Mouse (Mus musculus) adrenal gland, adult 8-10 months (tissue): ENCODE measurements around the gene Dppa3. TPM values are rescaled to one million over a fixed set of nuclear protein-coding genes. Genes with fewer than 3 reads are reported as not detected.

Source experiments
- DNase-seq: peaks from one replicate; pipeline ENCODE4 v3.0.0; 2022
- total RNA-seq, 4 experiments: library from RNA; stranded (reverse); gene quantifications; 2 replicates each; pipeline ENCODE4 v1.2.4; 2022

The Dppa3 gene
- total RNA-seq: not detected

DNA sequence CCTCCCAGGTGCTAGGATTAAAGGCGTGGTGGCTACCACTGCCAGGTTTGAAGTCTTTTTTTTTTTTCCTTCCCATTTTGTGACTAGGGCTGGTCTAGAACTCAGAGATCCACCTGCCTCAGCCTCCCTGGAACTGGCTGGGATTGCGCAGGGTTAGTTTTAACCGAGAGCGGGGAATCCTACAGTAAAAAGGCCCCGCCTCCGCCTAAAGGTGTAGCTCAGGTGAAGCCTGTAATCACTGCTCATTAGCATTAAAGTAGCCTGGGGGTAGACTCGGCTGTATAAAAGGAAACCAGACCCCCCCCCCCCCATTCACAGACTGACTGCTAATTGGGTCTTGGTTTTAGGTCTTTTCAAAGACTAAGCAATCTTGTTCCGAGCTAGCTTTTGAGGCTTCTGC, at the start of gene Dppa3:
TSS of gene Dppa3 (plus strand) at position 301 of the 400 bp plus-strand sequence.
- DNase-seq: no peak

DNA sequence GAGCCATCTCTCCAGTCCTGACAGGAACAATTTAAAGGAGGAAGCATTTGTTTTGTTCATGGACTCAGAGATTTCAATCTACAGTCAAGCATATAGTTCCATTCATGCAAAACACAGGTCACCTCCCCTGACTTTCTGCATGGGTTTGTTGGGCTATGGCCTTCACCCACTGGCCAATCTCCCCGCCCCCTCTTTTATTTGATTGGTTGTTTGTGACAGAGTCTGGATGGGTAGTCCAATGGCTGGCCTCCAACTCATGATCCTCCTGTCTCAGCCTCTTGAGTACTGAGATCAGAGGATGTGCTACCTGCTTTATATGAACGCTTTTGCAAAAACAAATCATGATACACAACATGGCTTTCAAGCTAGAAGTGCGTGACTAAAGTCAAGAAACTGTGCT, 49.2 kb upstream of the Dppa3 start:
- no peak for DNase-seq

DNA sequence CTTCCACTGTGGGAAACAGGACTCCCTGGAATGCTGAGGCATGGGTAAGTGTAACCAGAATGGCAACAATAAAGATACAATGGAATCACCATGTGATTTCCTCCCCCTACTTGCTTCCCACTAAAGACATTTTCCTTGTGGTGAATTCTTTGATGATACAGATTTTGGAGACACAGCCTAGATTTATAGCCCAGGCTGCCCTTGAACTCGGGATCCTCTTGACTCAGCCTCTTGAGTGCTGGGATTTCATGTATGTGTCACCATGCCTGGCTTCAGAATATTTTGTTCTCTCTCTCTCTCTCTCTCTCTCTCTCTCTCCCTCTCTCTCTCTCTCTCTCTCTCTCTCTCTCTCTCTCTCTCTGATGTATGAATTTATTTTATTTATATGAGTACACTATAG, 47.1 kb upstream of the Dppa3 start:
- DNase-seq: no peak

DNA sequence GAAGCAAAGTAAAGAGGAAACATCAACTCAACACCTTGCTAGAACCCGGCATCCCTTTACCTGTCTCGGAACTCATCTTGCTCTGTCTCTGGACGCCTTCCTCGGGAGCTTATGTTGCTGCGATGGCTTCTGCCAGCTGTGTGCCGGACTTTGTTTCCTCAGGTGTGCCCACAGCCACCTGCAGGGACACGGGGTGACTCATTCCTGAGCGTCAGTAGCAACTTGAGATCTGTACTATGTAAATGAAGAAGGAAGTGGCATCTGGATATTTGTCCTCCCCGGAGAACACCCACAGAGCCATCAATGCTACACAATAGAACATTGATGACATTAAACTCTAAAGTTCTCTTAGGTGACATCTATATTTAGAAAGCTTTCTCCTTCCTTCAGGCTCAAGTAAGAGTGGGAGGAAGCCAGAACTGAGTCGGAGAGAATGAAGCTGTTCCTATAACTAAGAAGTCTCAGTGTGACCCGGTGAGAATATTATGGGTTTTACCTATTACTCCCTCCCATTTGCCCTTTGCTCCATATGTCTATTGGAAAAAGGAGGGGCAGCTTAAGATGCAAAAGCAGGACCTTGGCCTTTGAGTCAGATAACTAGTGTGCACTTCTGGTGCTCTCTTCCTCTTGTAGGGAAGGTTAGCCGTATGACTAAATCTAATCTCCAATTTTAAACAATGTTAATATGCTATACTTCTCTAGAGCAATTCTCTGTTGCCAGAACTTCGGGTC, 35.0 kb upstream of the Dppa3 start:
- no peak for DNase-seq

DNA sequence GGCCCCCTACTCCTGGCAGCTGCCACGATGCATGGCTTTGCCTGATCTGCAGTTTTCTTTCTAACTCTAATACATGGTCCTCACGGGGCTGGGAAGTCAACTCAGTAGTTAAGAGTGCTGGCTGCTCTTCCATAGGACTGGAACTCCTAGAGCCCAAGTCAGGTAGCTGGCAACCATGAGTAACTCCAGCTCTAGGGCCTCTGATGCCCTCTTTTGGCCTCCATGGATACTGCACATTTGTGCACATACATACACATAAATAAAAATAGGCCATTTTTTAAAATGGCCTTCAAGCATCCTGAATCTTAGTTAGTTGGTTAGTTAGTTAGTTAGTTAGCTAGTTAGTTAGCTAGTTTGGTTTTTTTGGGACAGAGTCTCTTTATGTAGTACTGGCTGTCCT, 33.3 kb upstream of the Dppa3 start:
- no peak for DNase-seq

DNA sequence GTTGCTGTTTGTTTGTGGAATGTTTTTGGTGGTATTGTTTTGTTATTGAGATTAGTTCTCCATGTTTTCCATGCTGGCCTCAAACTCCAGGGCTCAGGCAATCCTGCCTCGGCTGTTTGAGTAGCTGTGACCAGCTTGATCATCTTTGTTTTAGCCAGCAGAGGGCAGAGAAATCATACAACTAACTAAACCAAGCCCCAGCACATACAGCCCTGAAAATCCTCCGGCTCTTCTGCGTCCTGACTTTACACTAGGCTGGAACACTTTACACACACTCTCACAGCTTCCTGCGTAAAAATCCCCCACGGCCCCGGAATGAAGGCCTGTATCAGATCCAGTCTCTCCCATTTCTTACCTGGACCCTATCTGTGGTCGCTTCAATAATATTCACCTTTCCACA, 30.6 kb upstream of the Dppa3 start:
- peak; percentile 19 for DNase-seq

DNA sequence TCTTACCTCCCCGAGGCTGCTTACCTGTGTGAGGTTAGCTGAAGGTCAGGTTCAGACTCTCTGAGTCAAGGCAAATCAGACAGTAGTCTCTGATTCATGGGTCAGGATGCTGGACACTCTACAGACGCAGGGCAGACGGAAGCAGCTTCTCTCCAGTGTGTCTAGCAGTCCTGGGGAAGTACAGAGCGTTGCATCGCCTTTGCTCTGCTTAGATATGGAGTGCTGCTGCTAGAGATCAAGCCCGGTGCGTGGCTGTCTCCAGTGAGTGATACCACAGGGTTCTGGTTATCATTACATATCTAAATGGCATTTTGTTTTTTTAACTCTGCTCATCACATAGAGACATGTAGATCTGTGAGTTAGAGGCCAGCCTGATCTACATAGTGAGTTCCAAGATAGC, 29.6 kb upstream of the Dppa3 start:
- DNase-seq: no peak

DNA sequence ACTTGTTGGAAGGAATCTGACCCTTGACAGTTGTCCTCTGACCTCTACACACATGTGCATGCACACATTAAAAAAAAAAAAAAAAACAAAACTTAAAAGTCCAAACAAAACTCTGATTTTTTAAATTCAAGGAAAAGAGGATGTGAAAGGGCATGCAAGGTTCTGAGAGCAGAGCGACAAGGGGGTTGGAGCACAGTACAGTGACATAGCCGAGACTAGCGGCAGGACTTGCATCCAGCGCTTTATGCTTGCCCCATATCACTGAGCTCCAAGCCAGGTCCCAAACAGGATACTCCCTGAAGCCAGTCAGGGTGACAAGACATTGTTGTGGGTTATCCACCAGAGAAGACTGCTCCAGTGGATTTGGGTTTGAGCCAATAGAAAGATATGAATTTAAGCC, 28.2 kb upstream of the Dppa3 start:
- DNase-seq: no peak

DNA sequence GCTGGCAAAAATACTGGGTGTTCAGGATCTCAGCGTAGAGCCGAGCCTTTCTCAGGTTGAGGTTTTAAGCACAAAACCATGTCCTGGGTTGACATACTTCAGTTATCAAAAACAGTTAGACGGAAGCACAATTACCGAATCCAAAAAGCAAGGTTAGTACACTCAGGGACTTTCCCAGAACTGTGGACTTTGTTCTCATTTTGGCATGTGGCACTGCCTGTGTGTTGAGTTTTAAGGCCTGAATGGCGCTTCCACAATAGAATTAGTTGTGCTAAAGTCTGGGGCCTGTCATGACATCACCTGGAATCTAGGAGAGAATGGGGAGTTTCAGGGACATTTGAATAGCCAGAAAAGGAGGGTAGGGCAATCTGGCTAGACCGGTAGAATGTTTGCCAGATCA, 27.8 kb upstream of the Dppa3 start:
- DNase-seq: no peak

DNA sequence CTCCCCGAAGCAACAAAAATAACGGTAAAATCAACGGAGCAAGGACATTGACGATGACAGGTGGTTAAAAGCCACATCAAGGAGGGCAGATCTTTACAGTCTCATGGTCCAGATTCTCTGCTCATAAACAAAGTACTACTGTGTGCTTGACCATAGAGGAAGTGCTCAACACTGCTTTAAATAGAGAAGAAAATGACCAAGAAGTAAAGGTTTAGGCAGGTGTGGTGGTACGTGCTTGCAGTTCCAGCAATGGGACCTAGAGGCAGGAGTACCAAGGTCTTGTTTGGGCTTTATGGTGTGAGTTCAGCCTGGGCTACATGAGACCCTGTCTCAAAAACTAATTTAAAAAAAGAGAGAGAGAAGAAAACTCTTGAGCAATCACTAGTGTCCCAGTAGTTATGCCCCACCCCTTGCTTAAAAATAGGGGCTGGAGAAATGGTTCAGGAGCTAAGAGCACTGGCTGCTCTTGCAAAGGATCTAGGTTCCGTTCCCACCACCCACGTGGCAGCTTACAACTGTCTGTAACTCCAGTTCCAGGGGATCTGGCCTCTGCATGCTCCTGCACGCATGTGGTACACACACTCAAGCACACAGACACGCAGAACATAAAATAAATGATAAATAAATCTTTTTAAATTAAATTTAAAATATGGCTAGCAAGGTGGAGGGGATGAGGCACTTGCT, 27.0 kb upstream of the Dppa3 start:
- no peak for DNase-seq

DNA sequence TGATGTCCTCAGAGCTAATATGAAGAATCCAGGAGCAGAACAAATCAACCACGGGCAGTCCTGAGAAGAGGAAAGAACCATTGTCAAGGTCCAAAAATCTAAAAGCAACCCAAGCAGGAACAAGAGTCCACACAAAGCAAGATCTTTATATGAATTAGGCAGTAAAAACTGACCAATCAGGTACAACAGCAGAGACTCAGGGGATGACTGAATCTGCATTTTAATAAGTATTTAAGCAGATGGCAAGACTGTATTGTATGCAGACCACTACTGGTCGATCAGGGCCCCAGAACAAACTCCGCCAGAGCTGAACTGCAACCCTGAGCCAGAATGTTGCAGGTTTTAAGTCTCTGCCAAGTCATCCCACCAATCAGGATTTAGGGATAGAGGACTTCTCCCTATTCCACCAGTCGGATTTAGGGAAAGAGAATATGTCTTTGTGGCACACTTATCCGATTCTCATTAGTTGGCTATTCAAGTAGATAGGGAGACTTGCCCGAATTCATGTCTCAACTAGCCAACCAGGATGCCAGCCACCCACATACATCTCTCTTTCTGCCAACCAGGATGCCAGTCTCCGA, 26.1 kb upstream of the Dppa3 start:
- no peak for DNase-seq

DNA sequence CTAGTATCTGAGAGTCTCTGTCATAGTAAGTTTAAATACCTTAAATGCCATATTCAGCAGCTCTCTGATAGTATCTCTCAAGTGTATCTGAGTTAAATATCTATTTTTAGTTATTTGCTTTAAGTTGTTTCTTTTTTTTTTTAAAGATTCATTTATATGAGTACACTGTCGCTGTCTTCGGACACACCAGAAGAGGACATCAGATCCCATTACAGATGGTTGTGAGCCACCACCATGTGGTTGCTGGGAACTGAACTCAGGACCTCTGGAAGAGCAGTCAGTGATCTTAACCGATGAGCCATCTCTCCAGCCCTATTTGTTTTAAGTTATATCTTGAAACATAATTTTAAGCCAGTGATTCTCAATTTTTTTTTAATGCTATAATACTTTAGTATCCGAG, 25.2 kb upstream of the Dppa3 start:
- DNase-seq: no peak

DNA sequence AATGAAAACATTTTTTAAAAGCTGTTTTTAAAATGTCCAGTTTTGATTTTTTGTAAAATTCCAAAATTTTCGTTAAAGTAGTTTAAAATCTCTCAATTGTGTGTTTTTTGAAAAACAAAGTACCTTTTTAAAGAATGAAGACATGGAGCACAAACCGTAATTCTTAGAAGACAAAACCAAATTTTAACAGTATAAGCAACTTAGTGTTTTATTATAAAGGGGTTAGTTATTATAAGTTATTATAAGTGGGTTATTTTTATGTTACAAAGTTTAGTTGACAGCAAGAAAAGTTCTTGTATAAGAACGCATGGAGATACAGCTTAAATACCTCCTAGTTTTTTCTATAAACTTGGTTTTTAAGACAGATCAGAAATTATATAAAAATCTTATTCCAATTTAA, 24.6 kb upstream of the Dppa3 start:
- DNase-seq: no peak

DNA sequence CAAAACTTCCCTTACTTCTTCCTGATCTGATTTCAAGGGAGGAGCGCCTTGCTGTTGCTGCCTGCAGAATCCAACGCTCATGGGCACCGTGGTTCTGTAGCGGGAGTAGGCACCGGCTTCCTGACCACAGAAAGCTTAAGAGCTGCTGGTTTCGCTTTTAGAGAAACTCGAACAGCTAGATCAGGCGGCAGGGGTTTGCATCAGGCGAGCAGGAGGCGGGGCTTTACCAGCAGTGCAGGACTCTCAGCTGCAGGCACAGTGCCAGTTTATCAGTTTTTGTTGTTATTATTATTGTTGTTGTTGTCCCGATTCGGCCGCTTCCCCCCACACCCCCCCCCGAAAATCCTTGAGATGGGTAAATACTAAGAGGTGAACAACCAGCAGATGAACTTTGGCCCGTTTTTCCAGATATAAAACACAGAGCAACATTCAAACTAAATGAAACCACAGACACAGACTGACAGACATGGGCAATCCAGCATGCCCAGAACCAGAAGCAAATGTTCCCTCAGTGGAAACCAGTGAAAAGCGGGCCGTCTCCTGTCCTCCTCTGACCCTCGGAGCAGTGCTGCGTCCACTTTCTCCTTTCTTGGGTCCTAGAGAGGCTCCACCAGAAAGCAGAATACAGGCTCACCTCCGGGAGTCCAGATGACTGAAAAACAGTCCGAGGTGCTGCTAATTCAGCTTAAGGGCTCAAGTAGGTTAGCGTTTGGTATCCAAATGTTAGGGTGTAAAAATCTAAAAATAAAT, 23.8 kb upstream of the Dppa3 start, which contains the start of gene Apobec1:
TSS of gene Apobec1 (minus strand) at position 203 of the 750 bp plus-strand sequence.
- peak; percentile 79 for DNase-seq

DNA sequence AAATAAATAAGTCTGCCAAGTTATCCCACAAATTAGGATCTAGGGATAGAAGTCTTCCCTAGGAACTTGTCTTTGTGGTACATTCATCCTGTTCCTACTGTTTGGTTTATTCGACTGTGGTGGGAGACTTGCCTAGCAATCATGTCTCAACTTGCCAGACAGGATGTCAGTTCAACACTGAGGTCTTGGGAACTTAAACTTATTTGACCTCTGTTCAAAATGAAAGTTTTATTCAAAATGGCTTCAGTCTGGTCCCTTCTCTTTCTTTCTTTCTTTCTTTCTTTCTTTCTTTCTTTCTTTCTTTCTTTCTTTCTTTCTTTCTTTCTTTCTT, 23.3 kb upstream of the Dppa3 start:
- no peak for DNase-seq

DNA sequence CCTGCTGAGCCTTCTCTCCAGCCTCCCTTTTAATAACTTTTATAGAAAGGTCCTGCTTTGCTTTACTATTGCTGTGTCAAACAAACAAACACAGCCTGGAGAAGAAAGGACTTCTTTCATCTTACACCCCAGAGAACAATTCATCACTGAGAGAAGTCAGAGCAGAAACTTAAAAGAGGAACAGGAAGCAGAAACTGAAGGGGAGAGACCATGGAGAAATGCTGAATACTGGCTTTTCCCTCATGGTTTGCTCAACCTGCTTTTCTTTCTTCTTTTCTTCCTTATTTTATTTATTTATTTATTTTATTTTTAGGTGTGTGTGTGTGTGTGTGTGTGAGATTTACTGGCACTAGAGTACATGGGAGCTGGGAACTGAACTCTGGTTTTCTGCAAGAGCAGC, 21.9 kb upstream of the Dppa3 start:
- no peak for DNase-seq

DNA sequence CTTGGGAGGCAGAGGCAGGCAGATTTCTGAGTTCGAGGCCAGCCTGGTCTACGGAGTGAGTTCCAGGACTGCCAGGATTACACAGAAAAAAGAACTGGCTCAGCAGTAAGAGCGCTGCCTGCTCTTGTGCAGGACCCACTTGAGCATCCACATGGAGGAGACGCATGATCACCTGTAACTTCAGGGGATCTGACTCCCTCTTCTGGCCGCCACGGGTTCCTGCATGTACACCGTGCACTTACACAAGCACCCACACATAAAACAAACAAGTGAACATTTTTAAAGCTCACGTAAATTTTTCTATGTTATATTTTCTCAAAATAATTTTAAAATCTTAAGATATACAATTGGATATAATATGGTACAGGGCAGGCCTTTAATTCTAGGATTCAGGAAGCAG, 20.7 kb upstream of the Dppa3 start:
- DNase-seq: no peak

DNA sequence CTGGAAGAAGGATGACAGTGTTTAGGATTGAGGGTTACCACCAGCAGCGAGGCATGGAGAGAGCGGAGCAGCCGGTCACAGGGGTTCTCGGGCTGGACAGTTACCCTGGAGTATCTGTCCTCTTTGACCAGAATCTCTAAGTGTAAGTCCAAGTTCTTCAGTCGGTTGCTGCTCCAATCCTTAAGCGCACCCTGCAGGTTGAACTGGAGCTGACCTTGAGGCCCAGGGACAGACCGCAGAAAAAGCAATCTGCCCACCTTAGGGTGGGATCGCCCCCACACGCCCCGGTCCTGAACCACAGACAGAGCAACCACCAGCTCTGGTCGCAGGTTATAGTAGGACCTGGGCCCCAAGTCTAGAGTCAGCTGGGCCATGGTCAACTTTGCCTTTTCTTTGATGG, 19.5 kb upstream of the Dppa3 start:
- no peak for DNase-seq

DNA sequence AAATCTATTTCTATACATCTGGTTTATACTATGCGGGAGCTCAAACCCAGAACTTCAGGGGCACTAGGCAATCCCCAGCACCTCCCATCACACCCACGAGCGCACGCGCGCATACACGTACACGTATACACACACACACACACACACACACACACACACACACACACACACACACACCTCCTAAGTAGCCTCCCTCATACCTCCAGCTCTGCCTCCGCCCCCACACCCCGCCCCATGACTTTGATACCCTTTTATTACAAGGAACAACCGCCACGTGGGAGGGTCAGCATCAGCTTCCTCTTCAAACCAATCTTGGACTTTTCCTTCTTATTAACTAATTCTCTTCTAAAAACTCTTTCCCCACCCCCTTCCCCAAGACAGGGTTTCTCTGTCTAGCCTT, 18.5 kb upstream of the Dppa3 start:
- DNase-seq: no peak

DNA sequence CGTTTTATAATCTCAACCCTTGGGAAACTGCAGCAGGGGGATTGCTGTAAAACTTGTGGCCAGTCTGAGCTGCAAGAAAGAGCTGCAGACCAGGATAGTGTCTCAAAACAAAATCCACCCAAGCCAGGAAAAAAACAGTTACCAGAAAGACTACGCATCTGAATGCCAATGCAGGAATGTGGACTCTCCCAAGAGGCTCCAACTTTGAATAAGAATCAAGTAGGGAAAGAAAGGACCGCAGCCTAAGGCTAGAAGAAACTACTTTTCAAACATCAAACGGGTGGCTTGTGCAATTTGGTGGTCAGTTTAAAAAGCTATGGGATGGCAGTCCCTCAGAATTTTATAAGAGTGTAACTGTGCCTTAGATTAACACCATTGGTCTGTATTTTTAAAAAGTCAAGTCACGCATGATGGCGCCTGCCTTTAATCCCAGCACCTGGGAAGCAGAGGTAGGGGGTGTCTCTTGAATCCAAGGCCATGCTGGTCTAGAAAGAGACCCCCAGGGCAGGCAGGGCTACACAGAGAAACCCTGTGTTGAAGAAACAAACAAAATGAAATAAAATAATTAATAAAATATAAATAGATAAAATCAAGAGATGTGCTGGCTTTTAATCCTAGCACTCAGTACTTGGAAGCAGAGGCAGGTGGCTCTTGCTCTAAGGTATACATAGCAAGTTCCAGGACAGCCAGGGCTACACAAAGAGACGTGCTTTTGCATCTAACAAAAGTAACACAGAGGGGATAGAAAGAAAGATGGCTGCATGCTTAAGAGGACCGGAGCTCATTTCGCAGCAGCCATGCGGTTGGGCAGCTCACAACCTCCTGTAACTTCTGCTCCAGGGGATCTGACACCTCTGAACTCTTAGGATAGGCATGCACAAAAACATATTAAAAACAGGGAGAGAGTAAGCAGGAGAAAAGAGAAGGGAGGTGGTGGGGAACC, 17.5 kb upstream of the Dppa3 start:
- DNase-seq: no peak

DNA sequence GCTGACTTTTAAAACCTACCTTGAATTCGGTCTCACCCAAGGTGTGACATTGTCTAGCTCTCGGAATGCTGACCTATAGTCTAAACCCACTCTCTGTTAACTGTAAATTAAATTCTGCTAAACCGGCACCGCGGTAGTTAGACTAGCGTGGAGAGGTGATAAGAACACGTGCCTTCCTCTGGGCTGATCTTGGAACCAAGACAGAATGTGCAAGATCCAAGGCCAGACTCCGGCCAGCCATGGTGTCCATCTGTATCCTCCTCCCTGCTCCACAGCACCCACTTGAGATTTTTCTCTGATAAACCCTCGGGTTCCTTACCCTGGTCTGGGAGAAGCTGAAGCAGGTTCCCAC, 16.9 kb upstream of the Dppa3 start:
- no peak for DNase-seq

DNA sequence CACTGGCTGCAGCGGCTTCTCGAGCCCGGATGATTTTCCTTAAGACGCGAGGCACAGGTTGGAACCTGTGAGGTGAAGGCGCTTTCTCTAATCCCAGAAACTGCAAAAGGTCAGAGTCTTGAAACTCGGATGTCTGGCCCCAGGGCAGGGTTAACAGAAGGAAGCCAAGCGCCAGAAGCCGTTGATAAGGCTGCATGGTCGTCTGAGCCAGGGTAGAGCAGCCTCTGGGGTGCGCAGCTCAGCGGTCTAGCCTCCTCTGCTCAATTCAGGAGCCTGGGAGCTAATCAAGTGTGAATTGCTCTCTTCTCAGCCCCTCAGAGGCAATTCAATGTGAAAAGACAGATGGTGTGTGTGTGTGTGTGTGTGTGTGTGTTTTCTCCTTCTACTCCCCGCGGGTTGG, 16.4 kb upstream of the Dppa3 start, which contains the start of gene Gdf3:
TSS of gene Gdf3 (minus strand) at position 317 of the 400 bp plus-strand sequence.
- DNase-seq: no peak
